Mouse (Mus musculus) kidney, adult 10 weeks (tissue): ENCODE measurements around the gene Syde2. TPM values are rescaled to one million over a fixed set of nuclear protein-coding genes. Genes with fewer than 3 reads are reported as not detected.

ENCODE experiments used
- polyA plus RNA-seq: library from polyadenylated mRNA; stranded (reverse); fragments of 350-450 nt; fragmentation: Illumina TruSeq; extraction: RNeasy Lipid Tissue Mini Kit (QIAGEN cat#74804); gene quantifications from one replicate; pipeline ENCODE4 v1.2.3, GENCODE M21; 2014; ENCODE audit warnings: low read depth, low replicate concordance

Syde2 gene
- polyA plus RNA-seq, result 14.0 TPM

GRCm38 (mm10) chr3:145987268-145987969 lies at the start of gene Syde2:
Syde2 (plus strand) TSS chr3:145987870.

Other genes starting within 250 kb of the Syde2 start
- 215 TPM for gene Ddah1, start 229.2 kb upstream of the Syde2 start, polyA plus RNA-seq
- gene Bcl10, start 65.1 kb upstream of the Syde2 start, polyA plus RNA-seq, result 15.2 TPM
- gene 2410004B18Rik, start 49.9 kb upstream of the Syde2 start, polyA plus RNA-seq, result 63.8 TPM
- not detected for gene Wdr63, start 120.3 kb downstream of the Syde2 start, polyA plus RNA-seq
- gene Mcoln3, start 129.6 kb downstream of the Syde2 start, polyA plus RNA-seq, result 22.6 TPM
- gene Mcoln2, start 162.0 kb downstream of the Syde2 start, polyA plus RNA-seq, result 8.8 TPM
- 26.0 TPM for gene Lpar3, start 233.1 kb downstream of the Syde2 start, polyA plus RNA-seq